Mouse (Mus musculus) naive thymus-derived CD4-positive, alpha-beta T cell, adult 5 months (primary cell): ENCODE data around the gene Pyroxd1. TPM values are rescaled to one million over a fixed set of nuclear protein-coding genes. Genes with fewer than 3 reads are reported as not detected.

Experiments used
- polyA plus RNA-seq: library from polyadenylated mRNA; unstranded; fragments of 100-300 nt; shearing (Covaris generic); gene quantifications from one replicate; pipeline ENCODE4 v1.2.1, GENCODE M21; 2017

Gene Pyroxd1
- 20.3 TPM for polyA plus RNA-seq

GRCm38 (mm10) chr6:142345440-142346038 is at the start of gene Pyroxd1:
TSS of gene Pyroxd1 (plus strand) at chr6:142345654.

GRCm38 (mm10) chr6:142298098-142298497 is 47.4 kb upstream of the Pyroxd1 start, which contains the start of gene Iapp:
TSS of gene Iapp (plus strand) at chr6:142298423.

GRCm38 (mm10) chr6:142322881-142323280 is 22.6 kb upstream of the Pyroxd1 start, which contains the start of gene Slco1a5:
TSS of gene Slco1a5 (minus strand) at chr6:142322981.

DNA sequence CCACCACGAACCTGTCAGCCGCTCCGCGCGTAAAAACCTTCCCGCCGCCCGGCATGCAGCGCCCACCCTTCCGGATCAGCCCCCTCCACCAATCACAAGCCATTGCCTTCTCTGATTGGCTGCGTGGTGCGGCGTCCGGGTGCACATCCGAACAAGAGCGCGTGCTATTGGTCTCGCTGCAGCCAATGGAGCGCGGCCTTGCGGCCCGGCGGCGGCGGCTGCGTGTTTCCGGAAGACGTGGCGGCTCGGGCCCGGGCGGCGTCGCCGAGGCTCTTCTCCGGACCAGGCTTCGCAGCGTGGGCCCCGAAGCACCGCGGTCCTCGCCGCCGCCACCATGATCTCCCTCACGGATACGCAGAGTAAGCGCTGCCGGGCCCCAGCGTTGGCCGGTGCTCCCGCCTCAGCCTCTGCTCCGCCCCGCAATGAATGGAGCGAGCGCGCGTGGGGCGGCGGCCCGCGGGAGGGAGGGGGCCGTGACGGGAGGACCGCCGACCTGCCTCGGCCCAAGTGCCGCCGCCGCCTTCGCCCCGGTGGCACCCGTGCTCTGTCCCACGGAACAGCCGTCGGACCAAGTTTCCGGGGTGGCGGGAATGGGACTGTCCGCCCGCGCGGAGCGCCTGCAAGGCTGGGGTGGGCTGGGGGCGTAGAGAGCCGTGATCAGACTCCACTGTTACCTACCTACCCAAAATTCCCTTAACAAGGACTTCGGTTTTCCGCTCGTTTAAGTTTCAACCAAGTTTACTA is 41.7 kb downstream of the Pyroxd1 start, which contains the start of the genes Recql and Golt1b:
TSS of gene Recql (minus strand) at position 77 of the 744 bp plus-strand sequence.
TSS of gene Golt1b (plus strand) at position 211 of the 744 bp plus-strand sequence.

Other genes starting within 250 kb of the Pyroxd1 start
- 1.6 TPM for gene Slco1a6, start 137.1 kb upstream of the Pyroxd1 start, polyA plus RNA-seq
- gene Iapp, start 47.2 kb upstream of the Pyroxd1 start, polyA plus RNA-seq = not detected
- not detected for gene Slco1a5, start 22.7 kb upstream of the Pyroxd1 start, polyA plus RNA-seq
- gene Recql, start 41.4 kb downstream of the Pyroxd1 start, polyA plus RNA-seq = 43.9 TPM
- gene Golt1b, start 41.6 kb downstream of the Pyroxd1 start, polyA plus RNA-seq = 30.9 TPM
- not detected for gene Spx, start 67.8 kb downstream of the Pyroxd1 start, polyA plus RNA-seq
- not detected for gene Gys2, start 127.5 kb downstream of the Pyroxd1 start, polyA plus RNA-seq
- 66.7 TPM for gene Ldhb, start 162.3 kb downstream of the Pyroxd1 start, polyA plus RNA-seq
- gene Kcnj8, start 226.0 kb downstream of the Pyroxd1 start, polyA plus RNA-seq = 0.17 TPM